Mouse (Mus musculus): Measurements from ENCODE around the gene Cenpk. TPM values are rescaled to one million over a fixed set of nuclear protein-coding genes. Genes with fewer than 3 reads are reported as not detected.

Gene Cenpk
- 2.9 TPM for total RNA-seq (2023)

GRCm38 (mm10) chr13:104228384-104229066 lies at the start of gene Cenpk, which contains the start of gene Ppwd1:
TSS of gene Cenpk (plus strand) at chr13:104228611.
TSS of gene Ppwd1 (minus strand) at chr13:104228843.

GRCm38 (mm10) chr13:104178650-104179121 lies 49.7 kb upstream of the Cenpk start, which contains the start of gene Trim23:
TSS of gene Trim23 (plus strand) at chr13:104178797.

GRCm38 (mm10) chr13:104287366-104288225 lies 59.2 kb downstream of the Cenpk start, which contains the start of gene Adamts6:
TSS of gene Adamts6 (plus strand) at chr13:104287835.

Other genes starting within 250 kb of the Cenpk start
- 12.5 TPM for gene Nln, start 119.0 kb upstream of the Cenpk start, total RNA-seq (2023)
- gene Sgtb, start 118.9 kb upstream of the Cenpk start, total RNA-seq (2023): 2.4 TPM
- 20.5 TPM for gene Trappc13, start 50.1 kb upstream of the Cenpk start, total RNA-seq (2023)
- 14.5 TPM for gene Trim23, start 49.8 kb upstream of the Cenpk start, total RNA-seq (2023)
- 25.9 TPM for gene Ppwd1, start 232 bp downstream of the Cenpk start, total RNA-seq (2023)
- 20.9 TPM for gene Adamts6, start 59.2 kb downstream of the Cenpk start, total RNA-seq (2023)